Mouse (Mus musculus) hindbrain, embryonic 15.5 days (tissue): ENCODE measurements around the gene Nxph1. TPM values are rescaled to one million over a fixed set of nuclear protein-coding genes. Genes with fewer than 3 reads are reported as not detected.

ENCODE experiments used
- ATAC-seq: fragments of 200-750 bp; cut with Nextera tagmentation; 2 replicates; pipeline ENCODE4 v1.8.0; 2017; ENCODE audit warnings: low read depth, moderate number of reproducible peaks, moderate TSS enrichment; ENCODE audit not compliant: low FRiP score
- H3K27ac ChIP-seq: fragments of 300-500 bp; sonication (generic); replicated peaks from 2 replicates; pipeline ENCODE4 v1.5.1; 2015; ENCODE audit warnings: mild to moderate bottlenecking, inconsistent platforms
- H3K27me3 ChIP-seq: fragments of 300-500 bp; sonication (generic); 2 replicates; pipeline ENCODE4 v1.6.1; 2015; ENCODE audit warnings: control low read depth, inconsistent platforms
- H3K36me3 ChIP-seq: fragments of 300-500 bp; sonication (generic); 2 replicates; pipeline ENCODE4 v1.6.1; 2015; ENCODE audit warnings: control low read depth, inconsistent platforms
- H3K4me1 ChIP-seq: fragments of 300-500 bp; sonication (generic); replicated peaks from 2 replicates; pipeline ENCODE4 v1.6.1; 2015; ENCODE audit warnings: control low read depth, inconsistent platforms
- H3K4me2 ChIP-seq: fragments of 300-500 bp; sonication (generic); 2 replicates; pipeline ENCODE4 v1.6.1; 2015; ENCODE audit warnings: moderate library complexity, mild to moderate bottlenecking, inconsistent platforms
- H3K4me3 ChIP-seq: fragments of 300-500 bp; sonication (generic); 2 replicates; pipeline ENCODE4 v1.5.1; 2015; ENCODE audit warnings: mild to moderate bottlenecking, inconsistent platforms
- H3K9ac ChIP-seq: fragments of 300-500 bp; sonication (generic); 2 replicates; pipeline ENCODE4 v1.6.1; 2015; ENCODE audit warnings: inconsistent platforms
- H3K9me3 ChIP-seq: fragments of 300-500 bp; sonication (generic); 2 replicates; pipeline ENCODE4 v1.6.1; 2016; ENCODE audit warnings: control low read depth, inconsistent platforms
- WGBS: fragments of 180-500 bp; shearing (Covaris S2); methylation state at CpG from one replicate; pipeline ENCODE4 v1.1.7; 2015; 5-methylcytosine and 5-hydroxymethylcytosine counted together
- polyA plus RNA-seq: library from polyadenylated mRNA; unstranded; fragments of >200 nt; fragmentation: Nextera tagmentation; extraction: Ambion mirVana; gene quantifications from 2 replicates; pipeline ENCODE4 v1.2.1, GENCODE M21; 2015

Nxph1 gene
- polyA plus RNA-seq, 1 experiment from 2014 or later = 85.6 TPM

DNA sequence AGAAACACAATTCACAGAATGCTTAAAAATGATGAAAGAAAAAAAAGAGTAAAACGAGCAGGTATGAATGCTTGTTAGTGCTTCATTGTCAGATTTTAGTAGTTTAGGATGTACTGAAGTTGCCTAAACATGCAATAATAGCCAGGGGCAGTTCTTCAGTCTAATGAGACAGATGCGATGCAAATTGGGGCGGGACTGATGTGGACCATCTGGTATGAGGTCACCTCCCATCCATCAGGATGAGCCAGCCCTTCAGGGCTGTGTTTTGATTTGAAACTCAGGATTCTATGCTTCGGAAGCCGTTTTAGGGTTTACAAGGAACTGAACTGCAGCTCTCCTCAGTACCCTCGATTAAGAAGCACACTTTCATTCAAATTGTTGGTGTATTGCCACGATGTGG, 121.7 kb downstream of the Nxph1 start:
- Histone ChIP-seq H3K4me1 (0 out of 2 replicates have a peak, but pooled peaks cover 3% of the 10 kb centered on the region), H3K27me3 (no peaks in the 10 kb centered on the region), H3K9ac (no peak overlapping the region), H3K36me3 (no peaks in the 10 kb centered on the region), H3K4me2 (no peak overlapping the region), H3K4me3 (no peak overlapping the region), H3K9me3 (no peaks in the 10 kb centered on the region), H3K27ac (no peak overlapping the region)
- 64% methylated on average over 7 of the region's 7 CpGs for WGBS
- no peak for ATAC-seq

DNA sequence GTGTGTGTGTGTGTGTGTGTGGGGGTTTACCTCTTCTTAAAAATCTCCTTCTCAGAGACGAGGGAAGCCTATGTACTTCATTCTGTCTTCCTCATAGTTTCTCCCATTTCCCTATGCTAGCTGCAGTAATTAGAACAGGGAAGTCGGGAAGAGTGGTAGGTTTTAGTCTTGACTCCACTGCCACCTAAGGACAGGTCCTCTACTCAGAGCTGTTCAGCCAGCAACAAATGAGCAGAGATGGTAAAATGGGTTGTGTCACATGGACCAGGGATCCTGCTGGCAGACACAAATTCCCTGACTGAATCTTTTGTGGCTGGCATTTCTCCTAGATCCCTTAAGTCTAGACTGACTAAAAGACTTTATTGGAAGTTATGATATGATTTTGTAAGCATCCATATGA, 128.2 kb downstream of the Nxph1 start:
- no peaks in the 10 kb centered on the region; the same call in 1 of the 2 replicates for H3K4me1 ChIP-seq
- H3K27ac ChIP-seq = no peak overlapping the region
- H3K4me3 ChIP-seq = no peak overlapping the region
- H3K9ac ChIP-seq = no peak overlapping the region
- no peaks in the 10 kb centered on the region for H3K36me3 ChIP-seq
- no peak for ATAC-seq
- no peaks in the 10 kb centered on the region for H3K27me3 ChIP-seq
- no peaks in the 10 kb centered on the region for H3K9me3 ChIP-seq
- 65% methylated on average over 2 of the region's 2 CpGs for WGBS
- no peak overlapping the region for H3K4me2 ChIP-seq

DNA sequence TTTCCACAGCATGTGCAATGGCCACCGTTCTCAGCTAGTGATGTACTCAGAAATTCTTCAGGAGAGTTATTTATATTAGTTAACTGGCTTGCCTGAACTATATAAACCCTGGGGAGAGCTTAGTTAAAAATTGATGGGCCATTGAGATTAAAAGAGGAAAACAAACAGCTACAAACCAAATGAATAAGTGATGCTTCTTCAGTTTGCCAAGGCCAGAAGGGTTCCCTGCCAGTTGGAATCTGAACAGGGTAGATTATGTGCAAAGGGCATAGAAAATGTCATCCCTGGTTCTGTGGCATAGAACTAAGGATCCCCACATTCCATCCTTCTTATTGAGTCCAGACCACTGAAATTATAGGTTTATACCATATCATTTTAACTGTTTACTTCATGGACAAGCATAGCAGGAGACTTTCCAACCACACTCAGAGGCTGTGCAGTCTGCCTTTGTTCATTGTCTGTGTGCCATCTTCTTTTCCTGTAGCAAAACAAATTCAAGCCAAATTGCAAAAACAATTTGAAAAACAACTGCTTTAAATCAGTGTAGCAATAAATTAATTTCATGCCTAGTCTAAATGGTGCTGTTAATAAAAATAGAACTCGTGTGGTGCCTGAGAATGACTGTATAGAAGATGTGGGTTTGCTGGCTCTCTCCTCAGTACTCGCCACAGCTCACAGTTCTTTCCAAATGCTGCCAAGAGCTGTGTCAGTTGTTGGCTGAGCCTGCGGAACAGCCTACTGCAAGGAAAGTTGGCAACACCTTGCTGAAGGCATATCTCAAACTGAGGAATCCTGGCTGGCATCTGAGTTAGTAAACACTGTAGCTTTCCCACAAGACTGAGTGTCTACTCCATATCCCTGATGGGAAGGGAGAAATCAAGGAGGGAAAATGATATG, 129.8 kb downstream of the Nxph1 start:
- H3K27me3 ChIP-seq = no peaks in the 10 kb centered on the region
- no peak overlapping the region for H3K4me2 ChIP-seq
- H3K4me3 ChIP-seq = no peak overlapping the region
- H3K9me3 ChIP-seq = no peaks in the 10 kb centered on the region
- H3K36me3 ChIP-seq = no peaks in the 10 kb centered on the region
- H3K9ac ChIP-seq = no peak overlapping the region
- peak; percentile 79 for ATAC-seq
- no peaks in the 10 kb centered on the region; the same call in 1 of the 2 replicates for H3K4me1 ChIP-seq
- WGBS = 51% methylated on average over 4 of the region's 4 CpGs
- no peak overlapping the region for H3K27ac ChIP-seq

DNA sequence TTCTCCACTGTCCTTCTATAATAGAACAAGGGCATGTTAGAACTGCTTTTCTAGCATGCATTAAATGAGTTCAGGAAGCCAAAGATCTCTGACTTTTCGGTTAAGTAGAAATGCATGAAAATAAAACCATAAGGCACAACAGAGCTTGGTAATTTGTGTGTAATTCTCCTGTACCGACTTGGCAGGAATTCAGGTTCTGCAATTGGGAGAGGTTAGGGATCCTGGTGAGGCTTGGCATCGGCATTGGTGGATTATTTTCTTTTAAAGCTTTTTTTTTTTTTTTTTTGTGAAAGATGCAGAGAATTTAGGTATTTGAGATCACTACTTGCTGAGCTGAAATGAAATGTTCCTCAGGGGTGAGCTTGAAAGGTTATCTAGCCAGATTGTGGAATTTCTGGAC, 135.6 kb downstream of the Nxph1 start:
- Histone ChIP-seq H3K4me3 (no peak overlapping the region), H3K36me3 (no peaks in the 10 kb centered on the region), H3K27me3 (no peaks in the 10 kb centered on the region), H3K9ac (no peak overlapping the region), H3K27ac (no peak overlapping the region), H3K4me2 (no peak overlapping the region), H3K4me1 (no peaks in the 10 kb centered on the region), H3K9me3 (no peaks in the 10 kb centered on the region)
- 63% methylated on average over 3 of the region's 3 CpGs for WGBS
- no peak for ATAC-seq

DNA sequence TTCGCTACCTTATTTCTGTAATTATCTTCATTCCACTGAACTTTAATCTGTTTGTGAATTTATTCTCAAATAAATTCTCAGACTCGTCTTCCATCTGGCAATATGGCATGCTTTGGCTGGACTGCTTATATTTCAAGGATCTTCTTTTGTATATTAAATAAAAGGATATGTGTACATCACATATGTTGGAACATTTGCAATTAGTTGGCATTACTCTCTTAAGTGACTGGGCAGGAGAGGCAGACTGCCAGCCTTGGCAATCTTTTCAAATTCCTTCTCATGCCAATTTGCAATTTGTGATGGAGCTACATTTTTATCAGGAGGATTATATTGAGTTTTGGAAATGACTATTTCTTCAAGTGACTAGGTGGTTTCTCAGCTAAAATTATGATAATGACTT, 149.1 kb downstream of the Nxph1 start:
- Histone ChIP-seq H3K27me3 (no peaks in the 10 kb centered on the region), H3K9ac (no peak overlapping the region), H3K36me3 (no peaks in the 10 kb centered on the region), H3K9me3 (no peaks in the 10 kb centered on the region), H3K4me2 (no peak overlapping the region), H3K4me3 (no peak overlapping the region), H3K27ac (no peak overlapping the region), H3K4me1 (no peaks in the 10 kb centered on the region)
- WGBS = 79% methylated on average over 2 of the region's 2 CpGs
- ATAC-seq = no peak

DNA sequence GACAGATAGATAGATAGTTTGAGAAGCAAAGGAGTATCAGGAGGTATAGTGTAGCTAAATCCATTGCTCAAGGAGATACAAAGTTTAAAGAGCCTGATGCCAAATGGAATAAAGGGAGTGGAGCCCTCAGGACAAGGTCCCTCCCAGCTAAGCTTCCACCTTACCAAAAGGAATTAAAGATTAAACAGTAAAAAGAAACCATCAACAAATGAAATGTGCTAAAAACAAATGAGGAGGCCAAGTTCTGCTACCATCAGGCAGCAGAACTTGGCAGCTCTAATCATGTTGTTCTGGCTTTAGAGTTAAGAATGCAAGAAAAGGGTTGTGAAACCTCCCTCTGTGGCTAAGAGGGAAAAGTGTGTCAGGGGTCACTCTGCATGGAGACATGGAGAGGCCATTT, 159.1 kb downstream of the Nxph1 start:
- no peak overlapping the region for H3K9ac ChIP-seq
- ATAC-seq = no peak
- H3K36me3 ChIP-seq = no peaks in the 10 kb centered on the region
- H3K27me3 ChIP-seq = no peaks in the 10 kb centered on the region
- no peak overlapping the region for H3K4me3 ChIP-seq
- no peaks in the 10 kb centered on the region for H3K4me1 ChIP-seq
- no peak overlapping the region for H3K27ac ChIP-seq
- no peaks in the 10 kb centered on the region for H3K9me3 ChIP-seq
- H3K4me2 ChIP-seq = no peak overlapping the region

DNA sequence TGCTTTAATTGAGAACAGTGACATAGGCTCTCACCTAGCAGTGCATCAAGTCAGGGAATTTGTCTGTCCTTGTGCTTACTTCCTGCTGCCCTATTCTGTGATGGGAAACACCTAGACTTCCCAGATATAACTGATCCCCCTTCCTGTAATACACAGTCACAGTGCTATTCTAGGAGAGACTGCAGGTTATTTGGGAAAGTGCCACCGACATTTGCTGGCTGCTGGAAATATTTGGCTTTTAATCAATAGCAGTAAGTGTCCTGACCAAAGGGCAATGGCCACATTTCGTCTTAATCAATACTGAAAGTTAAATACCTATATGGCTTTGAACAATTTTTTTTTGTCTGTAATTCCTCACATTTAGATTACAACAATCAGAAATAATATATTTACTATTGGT, 170.9 kb downstream of the Nxph1 start:
- Histone ChIP-seq H3K9ac (no peak overlapping the region), H3K27ac (no peak overlapping the region), H3K4me3 (no peak overlapping the region), H3K9me3 (no peaks in the 10 kb centered on the region), H3K36me3 (no peaks in the 10 kb centered on the region), H3K27me3 (no peaks in the 10 kb centered on the region), H3K4me1 (no peaks in the 10 kb centered on the region), H3K4me2 (no peak overlapping the region)
- no peak for ATAC-seq
- WGBS = 82% methylated on average over 2 of the region's 2 CpGs

DNA sequence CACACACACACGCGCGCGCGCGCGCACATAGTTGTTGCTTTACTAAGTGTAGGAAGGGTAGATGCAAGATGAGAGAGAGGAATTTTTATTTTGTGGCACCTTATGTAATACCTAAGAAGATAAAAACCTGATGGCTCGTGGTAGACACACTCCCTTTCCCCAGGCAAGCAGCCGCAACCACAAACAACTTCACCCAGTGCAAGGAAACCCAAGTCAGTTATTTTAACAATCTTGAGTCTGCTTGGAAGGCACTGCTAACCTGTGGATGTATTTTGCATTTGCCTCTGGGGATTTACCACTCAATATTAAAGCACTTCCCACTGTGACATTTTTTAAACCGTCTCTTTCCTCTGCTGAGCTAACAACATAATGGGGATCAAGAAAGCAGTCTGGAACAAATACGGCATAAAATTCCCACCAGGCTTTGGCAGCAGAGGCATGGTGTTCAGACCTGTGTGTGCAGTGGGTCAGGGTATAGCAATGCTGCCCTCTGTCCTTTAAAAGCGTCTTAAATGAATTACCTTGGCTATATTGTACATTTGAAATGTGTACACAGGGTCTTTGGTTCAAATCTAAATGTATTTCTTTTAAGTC, 176.2 kb downstream of the Nxph1 start:
- no peaks in the 10 kb centered on the region for H3K27me3 ChIP-seq
- H3K9ac ChIP-seq = no peak overlapping the region
- no peaks in the 10 kb centered on the region for H3K4me1 ChIP-seq
- ATAC-seq = no peak; the same call in 1 of the 2 replicates
- no peak overlapping the region for H3K4me3 ChIP-seq
- WGBS = 76% methylated on average over 12 of the region's 12 CpGs
- no peaks in the 10 kb centered on the region for H3K9me3 ChIP-seq
- H3K4me2 ChIP-seq = no peak overlapping the region
- H3K27ac ChIP-seq = no peak overlapping the region
- no peaks in the 10 kb centered on the region for H3K36me3 ChIP-seq

DNA sequence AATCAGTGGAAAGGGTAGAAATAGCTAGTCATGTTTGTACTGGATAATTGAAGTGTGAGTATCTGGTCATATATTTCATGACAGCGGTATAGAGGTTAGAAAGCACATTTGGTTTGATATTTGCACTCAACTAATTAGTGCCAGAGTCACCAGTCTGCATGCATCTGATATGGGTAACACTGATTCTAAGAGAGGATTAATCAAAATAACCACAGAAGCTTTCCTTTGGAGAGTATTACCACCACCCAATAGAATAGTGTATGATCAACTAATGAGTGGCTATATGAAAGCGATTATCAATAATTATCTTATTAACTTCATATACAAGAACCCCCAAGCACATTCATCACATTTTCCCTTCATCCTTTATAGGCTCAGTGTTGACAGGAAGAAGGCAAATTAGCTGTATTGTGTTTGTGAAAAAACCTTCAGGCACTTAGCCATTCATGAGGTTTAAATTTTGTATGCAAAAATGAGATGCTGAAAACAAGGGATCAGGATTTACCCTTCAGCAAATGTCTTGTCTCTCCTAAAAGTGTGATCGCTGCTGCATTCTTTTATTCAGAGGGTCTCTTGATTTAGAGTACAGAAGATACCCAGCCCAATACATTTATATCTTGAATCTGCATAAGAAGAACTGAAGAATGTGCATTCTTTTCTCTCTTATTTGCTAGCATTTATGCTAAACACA, 185.5 kb downstream of the Nxph1 start:
- WGBS = 67% methylated on average over 3 of the region's 3 CpGs
- H3K4me2 ChIP-seq = no peak overlapping the region
- no peak for ATAC-seq

DNA sequence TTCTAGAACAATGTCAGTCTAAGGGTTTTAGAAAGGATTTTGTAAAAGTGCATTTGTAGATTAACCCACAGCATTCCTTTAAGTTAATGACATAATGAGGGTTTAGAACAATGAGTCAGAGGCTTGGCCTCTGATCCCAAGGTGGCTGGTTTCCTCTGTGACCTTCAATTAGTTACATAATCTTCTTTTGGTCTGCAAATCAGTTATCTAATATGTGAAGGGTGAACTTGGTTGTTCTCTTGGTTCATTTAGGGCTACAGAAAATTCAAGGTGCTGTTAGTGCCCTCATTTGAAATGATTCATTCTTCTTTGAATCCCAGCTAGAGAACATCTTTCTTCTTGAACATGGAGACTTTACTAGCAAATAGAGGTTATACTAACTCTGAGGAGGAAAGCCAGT, 199.7 kb downstream of the Nxph1 start:
- peaks cover 10% of the 10 kb centered on the region; the same call in 1 of the 2 replicates for H3K4me1 ChIP-seq
- H3K27ac ChIP-seq = no peak overlapping the region
- H3K27me3 ChIP-seq = no peaks in the 10 kb centered on the region
- no peaks in the 10 kb centered on the region for H3K9me3 ChIP-seq
- H3K9ac ChIP-seq = no peak overlapping the region
- H3K36me3 ChIP-seq = no peaks in the 10 kb centered on the region
- no peak overlapping the region for H3K4me3 ChIP-seq
- ATAC-seq = no peak
- H3K4me2 ChIP-seq = no peak overlapping the region

More for the DNA sequence above, 185.5 kb downstream of the Nxph1 start:
- Histone ChIP-seq H3K27ac (no peak overlapping the region), H3K36me3 (no peaks in the 10 kb centered on the region), H3K4me1 (no peaks in the 10 kb centered on the region; the same call in 1 of the 2 replicates), H3K9me3 (no peaks in the 10 kb centered on the region), H3K27me3 (no peaks in the 10 kb centered on the region), H3K4me3 (no peak overlapping the region), H3K9ac (no peak overlapping the region)

DNA sequence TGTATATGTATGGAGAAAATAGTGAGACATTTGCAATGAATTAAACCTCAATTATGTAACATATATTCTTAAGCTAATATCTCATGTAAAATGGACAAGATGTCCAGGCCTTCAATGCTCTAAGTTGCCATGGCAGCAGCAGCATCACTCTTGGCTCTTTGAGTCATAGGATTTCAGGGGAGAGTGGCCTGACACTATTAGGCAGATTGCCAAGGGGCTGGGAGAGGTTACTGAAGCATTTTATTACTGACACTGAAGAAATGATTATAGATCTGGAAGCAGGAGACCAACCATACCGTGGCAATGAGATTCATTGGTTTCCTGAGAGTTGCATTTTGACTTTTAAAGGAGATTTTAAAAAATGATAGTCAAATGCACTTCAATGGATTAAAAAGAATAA, 201.6 kb downstream of the Nxph1 start:
- peaks cover 10% of the 10 kb centered on the region; the same call in 1 of the 2 replicates for H3K4me1 ChIP-seq
- peak; percentile 45; the same call in 1 of the 2 replicates for ATAC-seq
- no peak overlapping the region for H3K27ac ChIP-seq
- no peak overlapping the region for H3K4me3 ChIP-seq
- no peaks in the 10 kb centered on the region for H3K36me3 ChIP-seq
- H3K4me2 ChIP-seq = no peak overlapping the region
- 12% methylated on average over 1 of the region's 1 CpGs for WGBS
- H3K9ac ChIP-seq = no peak overlapping the region
- H3K9me3 ChIP-seq = no peaks in the 10 kb centered on the region
- H3K27me3 ChIP-seq = no peaks in the 10 kb centered on the region

DNA sequence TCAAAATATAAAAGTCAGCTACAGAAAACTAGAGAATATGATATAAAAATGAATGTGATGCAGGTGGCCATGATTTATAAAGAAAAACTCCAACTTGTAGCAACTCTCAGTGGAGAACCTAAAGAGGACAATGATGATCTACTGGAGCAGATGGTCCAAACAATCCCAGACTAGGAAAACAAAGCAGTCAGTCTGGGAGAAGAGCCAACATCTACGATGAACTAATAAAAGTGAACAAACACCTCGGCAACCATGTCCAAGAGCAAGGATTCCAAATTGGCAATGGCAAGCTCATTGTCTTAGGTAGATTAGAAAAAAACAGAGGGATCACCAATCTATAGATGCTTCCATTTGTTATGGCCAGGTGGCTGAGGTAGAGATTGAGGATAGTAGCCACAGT, 211.0 kb downstream of the Nxph1 start:
- H3K9ac ChIP-seq = no peak overlapping the region
- H3K27ac ChIP-seq = no peak overlapping the region
- H3K4me3 ChIP-seq = no peak overlapping the region
- no peak for ATAC-seq
- H3K4me2 ChIP-seq = no peak overlapping the region
- no peaks in the 10 kb centered on the region for H3K36me3 ChIP-seq
- no peaks in the 10 kb centered on the region for H3K4me1 ChIP-seq
- H3K27me3 ChIP-seq = no peaks in the 10 kb centered on the region
- no peaks in the 10 kb centered on the region for H3K9me3 ChIP-seq
- 53% methylated on average over 2 of the region's 2 CpGs for WGBS
